Mouse (Mus musculus): ENCODE data around the gene Lrrc55.
A peak's percentile ranks its signal among the peaks of the same experiment; 100 is the strongest.

Lrrc55 gene

GRCm38 (mm10) chr2:85132204-85132603 is 64.8 kb downstream of the Lrrc55 start:
- DNase-seq (ENCODE audit: low spot score in 2 of 2): no peak

DNA sequence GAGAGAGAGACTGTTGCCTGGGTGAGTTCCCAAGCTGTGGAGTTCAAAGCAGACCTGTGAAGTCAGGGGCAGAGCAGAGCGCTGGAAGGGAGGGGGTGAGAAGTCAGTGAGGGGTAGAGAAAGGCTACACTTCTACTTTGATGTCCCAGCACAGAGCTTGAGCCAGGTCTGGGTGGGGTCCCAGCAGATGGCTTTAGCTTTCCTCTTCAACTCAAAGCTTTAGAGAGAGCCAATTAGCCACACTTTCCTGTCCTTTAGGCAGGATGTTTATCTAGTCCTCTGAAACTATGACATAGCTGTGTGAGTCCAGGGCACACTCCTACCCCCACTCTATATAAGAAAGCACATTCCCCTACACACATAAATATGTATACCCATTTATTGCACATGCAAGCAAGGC is 65.3 kb downstream of the Lrrc55 start:
- no peak for DNase-seq (ENCODE audit: low spot score in 2 of 2)

- no peak for DNase-seq (ENCODE audit: low spot score in 2 of 2)
These were observed 65.8 kb downstream of the Lrrc55 start for GRCm38 (mm10) chr2:85131226-85131625.

GRCm38 (mm10) chr2:85129496-85129971 is 67.5 kb downstream of the Lrrc55 start:
- DNase-seq (ENCODE audit: low spot score in 2 of 2): no peak

- peak; percentile 23 to 41 for DNase-seq (ENCODE audit: low spot score in 2 of 2)
These were observed 73.0 kb downstream of the Lrrc55 start for GRCm38 (mm10) chr2:85123869-85124535.

- peak; percentile 17 to 25 for DNase-seq (ENCODE audit: low spot score in 2 of 2)
These were observed 73.7 kb downstream of the Lrrc55 start for GRCm38 (mm10) chr2:85123187-85123868.
